Mouse (Mus musculus) erythroblast, embryonic 14.5 days (primary cell): Measurements from ENCODE around the gene Pelp1. TPM values are rescaled to one million over a fixed set of nuclear protein-coding genes. Genes with fewer than 3 reads are reported as not detected.

Source experiments
- H3K27me3 ChIP-seq: 2 replicates; pipeline ENCODE4 v1.6.1; 2012; ENCODE audit warnings: inconsistent platforms; ENCODE audit not compliant: control insufficient read depth
- H3K36me3 ChIP-seq: 2 replicates; pipeline ENCODE4 v1.6.1; 2012; ENCODE audit warnings: mild to moderate bottlenecking, inconsistent platforms; ENCODE audit not compliant: control insufficient read depth
- H3K4me1 ChIP-seq: 2 replicates; pipeline ENCODE4 v1.6.1; 2012; ENCODE audit warnings: inconsistent platforms; ENCODE audit not compliant: control insufficient read depth
- H3K4me3 ChIP-seq: replicated peaks from 2 replicates; pipeline ENCODE3; 2012; ENCODE audit warnings: moderate library complexity, mild to moderate bottlenecking, inconsistent platforms
- H3K9me3 ChIP-seq: 2 replicates; pipeline ENCODE4 v1.6.1; 2012; ENCODE audit warnings: low read length, inconsistent platforms, mixed read lengths; ENCODE audit not compliant: control insufficient read depth
- GATA1 ChIP-seq: IDR thresholded peaks from 2 replicates; pipeline ENCODE4 v1.6.1; 2012; ENCODE audit warnings: low read length, inconsistent platforms, mixed read lengths
- TAL1 ChIP-seq: IDR thresholded peaks from 3 replicates; pipeline ENCODE4 v1.6.1; 2012; ENCODE audit warnings: low read length, inconsistent platforms, mixed read lengths
- polyA plus RNA-seq: library from polyadenylated mRNA; stranded (reverse); fragments of >175 nt; gene quantifications from 2 replicates; pipeline ENCODE4 v1.2.3, GENCODE M21; 2012

Gene Pelp1
- polyA plus RNA-seq, 1 experiment: 3.5 TPM

DNA sequence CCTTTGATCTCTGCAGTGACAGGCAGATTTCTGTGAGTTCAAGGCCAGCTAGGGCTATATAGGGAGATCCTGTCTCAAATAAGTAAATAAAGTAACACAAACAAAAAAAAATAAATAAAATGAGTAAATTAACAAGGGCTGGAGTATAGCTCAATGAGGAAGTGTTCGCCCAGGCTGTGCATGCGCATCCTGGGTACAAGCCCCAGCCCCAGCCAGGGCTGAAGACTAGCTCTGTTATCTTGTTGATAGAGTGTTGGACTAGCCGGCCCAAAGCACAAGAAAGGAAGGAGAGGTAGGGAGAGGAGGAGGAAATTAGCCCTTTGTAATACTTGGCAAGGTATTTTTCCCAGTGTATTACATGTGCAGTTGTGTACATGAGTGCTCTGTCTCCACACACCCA lies 34.1 kb upstream of the Pelp1 start:
- no peaks in the 10 kb centered on the region for H3K9me3 ChIP-seq
- H3K4me1 ChIP-seq: no peaks in the 10 kb centered on the region
- peaks cover 23% of the 10 kb centered on the region for H3K36me3 ChIP-seq
- H3K4me3 ChIP-seq: no peak overlapping the region
- TF ChIP-seq GATA1 (no peak), TAL1 (no peak)
- H3K27me3 ChIP-seq: no peaks in the 10 kb centered on the region

DNA sequence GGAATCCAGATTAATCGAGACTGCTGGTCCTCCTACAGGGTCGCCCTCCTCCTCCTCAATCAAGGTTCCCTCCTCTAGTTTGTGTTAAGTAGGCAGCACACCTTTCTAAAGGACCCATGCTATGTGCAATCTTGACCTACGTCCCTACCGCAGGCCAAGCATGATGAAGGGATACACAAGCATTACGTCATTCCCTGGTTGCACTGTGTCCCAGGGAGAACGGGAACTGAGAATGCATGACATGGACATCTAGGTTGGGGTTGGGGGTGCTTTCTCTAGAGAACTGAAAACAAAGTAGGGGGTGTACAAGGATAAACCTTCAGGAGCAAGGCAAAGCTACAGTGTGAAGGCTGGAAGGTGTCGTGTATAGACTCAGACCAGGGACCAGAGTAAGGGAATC lies 32.1 kb upstream of the Pelp1 start:
- TF ChIP-seq TAL1 (no peak), GATA1 (no peak)
- Histone ChIP-seq H3K9me3 (no peaks in the 10 kb centered on the region), H3K36me3 (peaks cover 38% of the 10 kb centered on the region), H3K4me1 (peaks cover 1% of the 10 kb centered on the region), H3K4me3 (no peak overlapping the region), H3K27me3 (no peaks in the 10 kb centered on the region)

DNA sequence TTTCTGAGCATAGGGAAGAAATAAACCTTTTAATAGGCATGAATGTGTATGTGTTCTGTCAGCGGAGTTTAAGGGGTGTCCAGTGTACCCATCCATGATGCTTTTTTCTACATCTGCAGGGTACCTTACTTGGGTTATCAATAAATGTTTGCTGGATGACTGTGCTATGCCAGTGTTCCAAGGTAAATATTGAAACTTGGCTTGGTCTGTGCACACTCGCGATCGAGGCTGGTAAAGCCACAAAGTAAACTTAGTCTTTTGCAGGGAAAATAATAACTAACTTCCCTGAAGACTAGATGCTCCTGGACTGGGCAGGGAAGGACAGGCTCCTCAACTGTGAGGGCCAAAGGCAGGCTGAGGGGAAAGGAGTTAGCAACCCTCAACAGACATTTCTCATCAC lies 30.8 kb upstream of the Pelp1 start:
- Histone ChIP-seq H3K4me1 (peaks cover 4% of the 10 kb centered on the region), H3K36me3 (peaks cover 48% of the 10 kb centered on the region), H3K9me3 (no peaks in the 10 kb centered on the region), H3K27me3 (no peaks in the 10 kb centered on the region), H3K4me3 (no peak overlapping the region)
- TF ChIP-seq TAL1 (no peak), GATA1 (no peak)

DNA sequence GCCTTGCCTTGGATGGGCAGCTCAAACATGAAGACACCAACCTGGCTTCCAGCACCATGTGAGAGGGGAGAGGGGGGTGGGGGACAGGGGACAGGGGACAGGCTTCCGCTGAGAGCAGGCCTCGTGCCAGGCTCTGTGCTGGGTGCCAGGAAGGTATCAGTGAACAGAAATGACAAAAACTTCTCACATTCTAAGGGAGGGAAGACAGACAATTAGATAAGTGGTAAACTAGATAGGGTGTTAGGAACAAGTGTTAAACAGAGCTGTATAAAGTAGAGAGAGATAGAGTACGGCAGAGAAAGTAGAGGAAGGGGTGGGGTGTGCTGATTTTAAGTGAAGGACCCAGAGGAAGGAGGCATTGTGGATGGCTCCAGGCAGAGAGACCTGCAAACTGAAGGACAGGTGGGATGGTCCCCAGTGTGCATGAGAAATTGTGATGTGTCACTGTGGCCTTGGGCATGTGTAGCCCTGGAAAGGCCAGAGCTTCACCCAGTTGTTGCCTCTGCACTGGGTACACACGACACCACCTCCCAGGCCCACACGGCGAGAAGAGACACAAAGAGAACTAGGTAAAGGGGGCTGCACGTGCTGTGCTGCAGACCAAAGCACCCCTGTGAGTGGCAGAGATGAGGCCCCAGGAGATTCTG lies 29.0 kb upstream of the Pelp1 start:
- TF ChIP-seq GATA1: no peak
- TF ChIP-seq TAL1: no peak
- Histone ChIP-seq H3K27me3 (no peaks in the 10 kb centered on the region), H3K36me3 (peaks cover 48% of the 10 kb centered on the region), H3K4me1 (peaks cover 18% of the 10 kb centered on the region), H3K4me3 (no peak overlapping the region), H3K9me3 (no peaks in the 10 kb centered on the region)

DNA sequence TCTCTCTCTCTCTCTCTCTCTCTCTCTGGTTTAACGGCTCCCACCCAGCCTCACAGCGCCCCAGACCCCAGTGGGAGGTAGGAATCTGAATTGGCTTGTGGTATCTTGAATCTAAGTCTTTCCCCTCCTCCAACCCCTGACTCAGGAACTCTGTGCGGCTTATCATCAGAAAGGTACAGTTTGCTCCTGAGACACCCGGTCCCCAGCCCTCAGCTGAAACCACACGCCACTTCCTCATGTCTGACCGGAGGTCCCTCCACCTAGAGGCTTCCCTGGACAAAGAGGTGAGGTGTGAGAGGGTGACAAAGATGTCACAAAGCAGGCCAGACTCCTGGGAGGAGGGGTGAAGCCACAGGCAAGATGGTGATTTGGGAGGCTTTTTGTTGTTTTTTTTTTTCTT lies 27.6 kb upstream of the Pelp1 start:
- Histone ChIP-seq H3K27me3 (no peaks in the 10 kb centered on the region), H3K4me1 (peaks cover 32% of the 10 kb centered on the region), H3K36me3 (peaks cover 48% of the 10 kb centered on the region), H3K9me3 (no peaks in the 10 kb centered on the region), H3K4me3 (no peak overlapping the region)
- TF ChIP-seq GATA1: no peak
- no peak for TF ChIP-seq TAL1

DNA sequence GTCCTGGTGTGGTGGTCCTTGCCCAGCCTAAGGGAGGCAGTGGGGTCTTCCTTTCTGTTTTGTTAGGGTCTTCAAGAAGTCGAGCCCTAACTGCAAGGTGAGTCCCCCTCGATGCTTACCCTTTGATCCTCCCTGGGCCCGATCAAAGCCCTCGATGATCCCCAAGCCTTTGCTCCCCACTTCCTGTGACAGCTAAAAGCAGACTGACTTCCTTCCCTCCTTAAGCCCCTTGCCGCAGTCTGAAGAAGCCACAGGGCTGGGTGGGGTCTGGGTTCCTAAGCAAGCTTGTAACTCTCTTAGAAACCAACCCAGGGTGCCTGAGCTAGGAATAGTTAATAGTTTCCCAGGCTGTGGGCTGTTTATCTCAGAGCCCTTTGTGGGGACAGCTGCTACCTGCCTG lies 25.6 kb upstream of the Pelp1 start:
- H3K4me3 ChIP-seq: no peak overlapping the region
- H3K9me3 ChIP-seq: no peaks in the 10 kb centered on the region
- H3K4me1 ChIP-seq: peaks cover 43% of the 10 kb centered on the region
- no peak for TF ChIP-seq GATA1
- no peak for TF ChIP-seq TAL1
- no peaks in the 10 kb centered on the region for H3K27me3 ChIP-seq
- H3K36me3 ChIP-seq: peaks cover 40% of the 10 kb centered on the region

DNA sequence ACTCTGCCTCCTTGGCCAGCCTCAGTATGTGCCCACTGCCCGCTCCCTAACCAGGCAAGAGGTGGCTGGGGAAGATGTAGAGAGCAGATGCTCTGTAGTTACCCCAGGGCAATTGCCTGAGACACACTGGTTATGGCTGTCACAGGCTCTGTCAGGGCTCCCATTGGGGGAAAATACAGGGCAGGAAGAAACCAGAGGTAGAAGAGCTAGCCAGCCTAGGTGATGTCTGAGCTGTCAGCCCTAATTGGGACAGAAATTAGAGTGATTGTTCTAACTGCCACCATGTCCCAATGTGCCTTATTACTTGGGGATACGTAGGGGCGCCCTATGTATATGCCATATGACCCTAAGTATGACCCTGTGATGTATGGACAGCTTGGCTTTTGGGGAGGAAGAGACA lies 24.1 kb upstream of the Pelp1 start:
- H3K27me3 ChIP-seq: no peaks in the 10 kb centered on the region
- peaks cover 26% of the 10 kb centered on the region for H3K36me3 ChIP-seq
- H3K9me3 ChIP-seq: no peaks in the 10 kb centered on the region
- peaks cover 43% of the 10 kb centered on the region for H3K4me1 ChIP-seq
- TF ChIP-seq GATA1: no peak
- TF ChIP-seq TAL1: no peak
- peak overlapping the region; percentile 80 for H3K4me3 ChIP-seq

DNA sequence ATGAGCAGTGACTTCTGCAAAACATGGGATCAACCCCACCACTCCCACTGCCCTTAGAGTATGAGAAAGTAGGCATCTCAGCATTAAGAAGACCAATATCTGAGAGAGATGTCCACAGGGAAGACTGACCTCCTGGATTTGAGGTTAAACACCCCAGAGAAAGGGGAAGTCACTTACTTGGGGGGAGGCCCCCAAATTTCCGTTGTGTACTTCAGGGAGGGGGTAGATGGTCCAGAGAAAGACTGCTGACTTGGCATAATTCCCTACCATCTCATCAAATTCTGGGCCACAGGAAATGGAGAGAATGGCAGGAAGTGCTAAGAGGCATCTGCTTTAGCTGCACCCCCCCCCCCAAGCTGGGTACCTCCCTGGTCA lies 23.7 kb upstream of the Pelp1 start:
- Histone ChIP-seq H3K4me1 (peaks cover 43% of the 10 kb centered on the region), H3K9me3 (no peaks in the 10 kb centered on the region), H3K27me3 (no peaks in the 10 kb centered on the region), H3K4me3 (peak overlapping the region; percentile 80), H3K36me3 (peaks cover 23% of the 10 kb centered on the region)
- TF ChIP-seq TAL1: no peak
- TF ChIP-seq GATA1: no peak

DNA sequence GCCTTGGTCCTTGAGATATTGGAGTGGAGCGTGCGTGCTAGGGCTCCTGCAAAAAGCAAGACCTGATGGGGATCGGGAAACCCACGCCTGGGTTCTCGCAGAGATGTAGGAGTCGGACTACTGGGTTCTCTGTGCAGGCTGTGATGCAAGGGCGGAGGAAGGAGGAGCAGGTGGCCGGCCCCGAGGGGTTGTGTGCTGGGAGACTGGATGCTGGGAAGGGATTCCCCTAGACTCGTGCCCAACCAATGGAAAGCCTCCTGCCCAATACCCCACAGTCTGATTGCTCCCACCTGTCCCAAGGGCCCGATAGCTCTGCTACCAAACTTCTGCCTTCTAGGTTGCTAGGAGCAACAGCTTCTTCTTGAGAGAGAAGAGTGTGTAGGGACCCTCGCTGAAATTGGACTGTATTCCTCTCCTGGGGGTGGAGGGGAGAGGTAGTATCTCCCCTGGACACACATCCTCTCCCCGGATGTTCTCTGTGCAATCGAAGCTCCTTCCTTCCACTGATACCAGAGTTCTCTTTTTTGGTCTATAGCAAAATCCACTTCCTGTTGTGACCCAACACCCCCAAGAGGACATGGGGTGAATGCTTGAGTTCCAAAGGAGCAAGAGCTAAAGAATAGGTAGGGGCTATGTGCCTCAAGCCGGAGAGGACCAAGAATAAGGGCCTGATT lies 23.2 kb upstream of the Pelp1 start:
- H3K4me1 ChIP-seq: peaks cover 42% of the 10 kb centered on the region
- no peaks in the 10 kb centered on the region for H3K27me3 ChIP-seq
- H3K36me3 ChIP-seq: peaks cover 19% of the 10 kb centered on the region
- H3K9me3 ChIP-seq: no peaks in the 10 kb centered on the region
- no peak for TF ChIP-seq GATA1
- TF ChIP-seq TAL1: no peak
- H3K4me3 ChIP-seq: peak overlapping the region; percentile 80
